Mouse (Mus musculus) liver, adult 2 months (tissue): ENCODE measurements at regions not wholly inside any gene's neighbourhood (a gene's known extent, or its start where the extent isn't known, plus 50 kb on each side); places are given as distances from the start of the nearest gene placed in this dataset.

Source experiments
- CTCF ChIP-seq: fragments of 200-500 bp; IDR thresholded peaks from 2 replicates; pipeline ENCODE4 v1.5.1; 2011; ENCODE audit warnings: low read depth, low read length, control low read depth
- POLR2A ChIP-seq: fragments of 200-500 bp; IDR thresholded peaks from 2 replicates; pipeline ENCODE4 v1.6.1; 2011; ENCODE audit warnings: low read length, control low read depth; ENCODE audit not compliant: insufficient read depth; ENCODE audit errors: extremely low read depth

GRCm38 (mm10) chr12:70766319-70766718 lies 59.0 kb upstream of the Frmd6 start:
- TF ChIP-seq POLR2A = no peak
- no peak for TF ChIP-seq CTCF
